7 mouse cellular contexts compared by ENCODE assay signal in genomic region chr7:35333231-35333651, GRCm38 (mm10). TPM values are rescaled to one million over a fixed set of nuclear protein-coding genes. Genes with fewer than 3 reads are reported as not detected.
A peak's percentile ranks its signal among the peaks of the same experiment; 100 is the strongest.
DNase-seq lines count a peak whose midpoint lies in the region; ATAC-seq lines count a peak whose summit lies in the region.

No protein-coding gene starts in this region.

- WGBS in embryonic facial prominence, embryonic 10.5 days, result under 1% methylated on average over 19 of the region's 19 CpGs
- under 1% methylated on average over 19 of the region's 19 CpGs for WGBS in hindbrain, embryonic 12.5 days
- under 1% methylated on average over 19 of the region's 19 CpGs for WGBS in midbrain, embryonic 16.5 days

- peak overlapping the region; percentile 98 for H3K4me2 ChIP-seq in hindbrain, embryonic 12.5 days (replicated peaks)
- H3K4me2 ChIP-seq in midbrain, embryonic 16.5 days (ENCODE audit: low read length), result peak overlapping the region; percentile 96

- ATAC-seq in hindbrain, embryonic 12.5 days (ENCODE audit: low FRiP score), result peak; percentile 29
- peak; percentile 52 for ATAC-seq in midbrain, embryonic 16.5 days

- H3K36me3 ChIP-seq in embryonic facial prominence, embryonic 10.5 days (replicated peaks), result no peaks in the 10 kb centered on the region
- no peaks in the 10 kb centered on the region for H3K36me3 ChIP-seq in hindbrain, embryonic 12.5 days
- no peaks in the 10 kb centered on the region for H3K36me3 ChIP-seq in midbrain, embryonic 16.5 days (ENCODE audit: control insufficient read depth, insufficient read depth, low read length)

- H3K9me3 ChIP-seq in embryonic facial prominence, embryonic 10.5 days, result no peaks in the 10 kb centered on the region
- no peaks in the 10 kb centered on the region for H3K9me3 ChIP-seq in hindbrain, embryonic 12.5 days (replicated peaks)
- no peaks in the 10 kb centered on the region for H3K9me3 ChIP-seq in midbrain, embryonic 16.5 days (replicated peaks; ENCODE audit: control insufficient read depth, low read length, poor library complexity, severe bottlenecking)

- H3K27ac ChIP-seq in embryonic facial prominence, embryonic 10.5 days (replicated peaks), result peak overlapping the region; percentile 57; the same call in 1 of the 2 replicates
- H3K27ac ChIP-seq in hindbrain, embryonic 12.5 days, result no peak overlapping the region
- H3K27ac ChIP-seq in midbrain, embryonic 16.5 days (ENCODE audit: low read length), result peak overlapping the region; percentile 49

- peak overlapping the region; percentile 79 for H3K4me3 ChIP-seq in embryonic facial prominence, embryonic 10.5 days
- peak overlapping the region; percentile 59 for H3K4me3 ChIP-seq in hindbrain, embryonic 12.5 days
- H3K4me3 ChIP-seq in midbrain, embryonic 16.5 days (ENCODE audit: low read depth, low read length), result peak overlapping the region; percentile 57

- peak overlapping the region; percentile 2; the same call in 1 of the 2 replicates for H3K9ac ChIP-seq in hindbrain, embryonic 12.5 days
- H3K9ac ChIP-seq in midbrain, embryonic 16.5 days (ENCODE audit: low read depth, low read length), result peak overlapping the region; percentile 51

- H3K27me3 ChIP-seq in embryonic facial prominence, embryonic 10.5 days (replicated peaks; ENCODE audit: low read depth, poor library complexity, severe bottlenecking), result peaks cover 54% of the 10 kb centered on the region
- H3K27me3 ChIP-seq in hindbrain, embryonic 12.5 days, result peaks cover 42% of the 10 kb centered on the region
- H3K27me3 ChIP-seq in midbrain, embryonic 16.5 days (ENCODE audit: control insufficient read depth, insufficient read depth, low read depth, low read length), result peaks cover 6% of the 10 kb centered on the region; the same call in 1 of the 2 replicates

- H3K4me1 ChIP-seq in embryonic facial prominence, embryonic 10.5 days, result peaks cover 28% of the 10 kb centered on the region
- H3K4me1 ChIP-seq in hindbrain, embryonic 12.5 days, result peaks cover 14% of the 10 kb centered on the region
- peaks cover 9% of the 10 kb centered on the region; the same call in 1 of the 2 replicates for H3K4me1 ChIP-seq in midbrain, embryonic 16.5 days (ENCODE audit: control insufficient read depth, insufficient read depth, low read length)

- DNase-seq in right cerebral cortex, adult 2 months (ENCODE audit: low spot score in 2 of 2), result peak; percentile 63
- DNase-seq in right cerebral cortex, postnatal 4 days, result no peak
- peak; percentile 54 for DNase-seq in embryonic facial prominence, embryonic 10.5 days (ENCODE audit: low spot score)
- DNase-seq in liver, result peak; percentile 19
- no peak for DNase-seq in retina, embryonic 14.5 days (ENCODE audit: low spot score)

RNA-seq across cellular contexts. Expression of gene Rhpn2, which starts 0.7 kb away (rescaled TPM):
- polyA plus RNA-seq in embryonic facial prominence, embryonic 10.5 days (2016; fragmentation: Nextera tagmentation; extraction: Ambion mirVana), result 5.2 and 5.5 TPM in 2 replicates
- 3.8 and 4.0 TPM in 2 replicates for polyA plus RNA-seq in hindbrain, embryonic 12.5 days (2016; fragmentation: Nextera tagmentation; extraction: Ambion mirVana)
- polyA plus RNA-seq in midbrain, embryonic 16.5 days (2015; fragmentation: Nextera tagmentation; extraction: Ambion mirVana), result 1.3 and 2.1 TPM in 2 replicates

RNA-seq across cellular contexts. Expression of gene Gpatch1, which starts 15.0 kb away (rescaled TPM):
- 17.9 and 18.7 TPM in 2 replicates for polyA plus RNA-seq in embryonic facial prominence, embryonic 10.5 days (2016; fragmentation: Nextera tagmentation; extraction: Ambion mirVana)
- polyA plus RNA-seq in hindbrain, embryonic 12.5 days (2016; fragmentation: Nextera tagmentation; extraction: Ambion mirVana), result 21.3 and 22.5 TPM in 2 replicates
- 20.8 and 22.8 TPM in 2 replicates for polyA plus RNA-seq in midbrain, embryonic 16.5 days (2015; fragmentation: Nextera tagmentation; extraction: Ambion mirVana)

Comparison
In these comparisons a context has a peak if more than half of its experiments do, and no peak if none do; other contexts are left out.
1. DNase-seq: peak in right cerebral cortex, adult 2 months (2 of 2), embryonic facial prominence, embryonic 10.5 days (single experiment) and liver (single experiment); none in right cerebral cortex, postnatal 4 days (single experiment) and retina, embryonic 14.5 days (single experiment).
2. Peak in every context shown above with its lines, with median percentiles within 50 percentile points of each other: H3K4me3 ChIP-seq.